Mouse (Mus musculus): ENCODE results near the gene Copz2.

- TF ChIP-seq CHD2 (IDR thresholded peaks at IDR 0.05; ENCODE audit: low read depth, low read length), result no peak
- no peak for TF ChIP-seq HCFC1 (IDR thresholded peaks at IDR 0.05; ENCODE audit: borderline replicate concordance, insufficient read depth, low read length)
- no peak for TF ChIP-seq ZC3H11A (IDR thresholded peaks at IDR 0.05; ENCODE audit: borderline replicate concordance, low read depth, low read length)
- no peak for TF ChIP-seq ZNF384 (IDR thresholded peaks at IDR 0.05; ENCODE audit: low read depth, low read length)
- no peak for TF ChIP-seq MAFK (IDR thresholded peaks at IDR 0.05; ENCODE audit: insufficient read depth, low read depth, low read length)
These were observed 13.7 kb downstream of the Copz2 start for GRCm38 (mm10) chr11:96863206-96863995.

Data from ES-E14 (cell line).